Mouse (Mus musculus) lung, postnatal 0 days (tissue): Measurements from ENCODE around the gene Ccdc106.

ENCODE experiments used
- CTCF ChIP-seq: IDR thresholded peaks from 2 replicates; pipeline ENCODE4 v1.5.1; 2016; ENCODE audit warnings: antibody characterized with exemption, mild to moderate bottlenecking
- EP300 ChIP-seq: IDR thresholded peaks from 2 replicates; pipeline ENCODE4 v1.6.1; 2016; ENCODE audit warnings: antibody characterized with exemption, mild to moderate bottlenecking, control low read depth

- TF ChIP-seq CTCF: no peak
- TF ChIP-seq EP300: no peak
Observed at GRCm38 (mm10) chr7:5073586-5073985, 53.2 kb downstream of the Ccdc106 start.
